Mouse (Mus musculus) adrenal gland, postnatal 14 days (tissue): ENCODE results near the gene Dnah2. TPM values are rescaled to one million over a fixed set of nuclear protein-coding genes. Genes with fewer than 3 reads are reported as not detected.
"Not testable (repeated sequence)": the region's sequence is repeated elsewhere in the genome, so short reads cannot be mapped to it uniquely, and the experiment has no call there.

Experiments used
- DNase-seq: peaks from one replicate; pipeline ENCODE4 v3.0.0; 2021; ENCODE audit warnings: mixed read lengths
- total RNA-seq: library from RNA; stranded (reverse); gene quantifications from 2 replicates; pipeline ENCODE4 v1.2.3, GENCODE M21; 2021

The Dnah2 gene
- total RNA-seq, 1 experiment from 2014 or later = 0.22 TPM

DNA sequence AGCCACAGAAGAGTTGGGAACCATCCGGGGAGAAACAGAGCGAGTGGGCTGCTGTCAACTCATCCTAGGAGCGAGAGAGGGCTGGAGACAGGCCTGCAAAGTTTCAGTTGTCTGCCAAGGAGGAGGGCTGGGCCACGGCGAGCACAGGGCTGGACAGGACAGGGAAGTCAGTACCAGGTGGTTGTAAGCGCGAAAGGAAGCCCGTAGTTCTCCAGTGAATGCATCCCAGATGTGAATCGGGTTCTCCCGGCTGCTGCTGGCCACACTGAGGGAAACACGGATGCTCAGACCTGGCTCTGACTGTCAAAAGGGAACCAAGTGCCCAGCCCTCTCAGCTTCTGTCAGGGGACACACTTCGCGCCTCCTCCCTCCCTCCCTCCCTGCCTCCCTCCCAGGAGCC is 14.5 kb upstream of the Dnah2 start:
- no peak for DNase-seq

DNA sequence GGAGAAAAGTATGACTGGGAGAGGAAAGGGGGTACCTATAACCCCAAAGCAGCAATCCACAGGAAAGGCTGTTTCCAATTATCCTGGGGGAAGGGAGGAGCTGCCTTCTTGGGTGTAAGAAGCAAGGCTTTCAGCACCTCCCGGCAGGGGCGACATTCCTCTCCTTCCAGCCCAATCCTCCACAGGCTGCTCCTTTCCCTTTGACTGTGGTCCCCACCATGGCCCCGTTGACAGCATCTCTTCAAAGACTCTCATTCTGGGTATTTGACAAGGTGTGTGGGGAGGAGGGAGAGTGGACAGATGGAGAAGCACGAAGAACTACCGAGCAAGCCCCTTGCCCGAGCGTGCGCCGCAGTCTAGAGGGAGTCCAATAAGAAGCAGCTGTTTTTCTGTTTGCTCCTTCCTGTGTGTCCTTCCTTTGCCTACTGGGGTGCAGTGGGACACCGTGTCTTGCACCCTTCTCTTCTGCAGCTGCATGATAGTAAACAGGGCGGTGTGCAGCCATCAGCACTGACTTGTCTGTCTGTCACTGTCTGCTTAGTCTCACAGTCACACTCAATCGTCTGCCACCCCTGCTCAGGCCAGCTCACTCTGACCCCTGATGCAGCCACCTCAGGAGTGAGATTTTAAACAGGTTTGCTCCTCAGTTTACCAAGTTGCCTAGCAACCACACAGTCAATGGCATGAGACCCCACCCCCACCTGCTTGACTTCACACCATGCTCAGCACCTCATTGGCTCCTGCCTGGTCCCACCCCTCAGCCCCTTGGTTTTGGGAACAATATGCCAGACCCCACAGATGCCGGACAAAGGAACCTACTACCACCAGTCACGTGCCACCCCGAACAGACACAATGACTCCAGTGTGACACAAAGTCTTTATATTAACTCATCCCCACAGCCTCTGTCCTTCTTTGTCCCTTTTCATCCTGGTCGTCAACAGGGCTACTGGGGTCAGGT is 12.3 kb upstream of the Dnah2 start:
- no peak for DNase-seq

DNA sequence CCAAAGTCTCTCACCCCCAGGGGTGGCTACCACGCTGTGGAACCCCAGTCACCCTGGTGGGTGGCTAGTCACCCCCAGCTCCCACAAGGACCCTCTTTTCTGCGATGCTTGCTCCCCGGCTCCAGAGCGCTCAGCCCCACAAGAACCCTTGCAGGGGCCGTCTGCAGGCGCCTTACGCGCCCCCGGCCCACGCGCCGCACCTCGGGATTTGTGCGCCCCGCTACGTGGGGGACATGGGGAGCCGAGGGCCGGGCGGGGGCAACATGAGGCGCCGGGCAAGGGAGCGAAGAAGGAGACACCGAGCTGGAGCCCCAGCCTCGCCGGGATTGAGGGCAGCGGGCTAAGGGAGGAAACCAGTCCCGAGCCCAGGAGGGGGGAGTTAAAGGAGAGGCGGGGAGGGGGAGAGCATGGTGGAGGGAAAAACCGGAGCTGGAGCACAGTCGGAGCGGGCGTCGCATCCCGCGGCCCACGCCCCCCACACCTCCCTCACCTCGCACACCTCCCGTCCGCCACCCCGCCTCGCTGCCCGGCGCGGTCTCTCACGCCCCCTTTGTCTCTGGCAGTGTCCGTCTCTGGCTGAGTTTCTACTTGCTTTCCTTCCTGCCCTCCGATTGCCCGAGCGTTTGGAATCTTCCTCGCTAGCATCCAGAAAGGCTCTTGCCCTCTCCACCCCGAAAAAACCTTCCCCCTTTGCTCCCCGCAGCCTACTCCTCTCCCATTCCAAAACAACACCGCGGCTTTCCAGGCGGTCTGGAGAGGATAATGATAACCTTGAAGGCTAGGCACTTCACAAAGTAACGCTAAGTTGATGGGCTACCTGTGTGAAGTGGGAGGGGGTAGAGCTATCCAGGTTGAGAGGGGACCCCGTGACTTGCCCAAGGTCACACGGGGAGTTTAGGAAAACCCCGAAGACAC is 11.2 kb upstream of the Dnah2 start, which contains the start of gene Efnb3:
Gene Efnb3, minus strand, starts transcription at position 355 of the 915 bp plus-strand sequence.
- peak; percentile 43 for DNase-seq

DNA sequence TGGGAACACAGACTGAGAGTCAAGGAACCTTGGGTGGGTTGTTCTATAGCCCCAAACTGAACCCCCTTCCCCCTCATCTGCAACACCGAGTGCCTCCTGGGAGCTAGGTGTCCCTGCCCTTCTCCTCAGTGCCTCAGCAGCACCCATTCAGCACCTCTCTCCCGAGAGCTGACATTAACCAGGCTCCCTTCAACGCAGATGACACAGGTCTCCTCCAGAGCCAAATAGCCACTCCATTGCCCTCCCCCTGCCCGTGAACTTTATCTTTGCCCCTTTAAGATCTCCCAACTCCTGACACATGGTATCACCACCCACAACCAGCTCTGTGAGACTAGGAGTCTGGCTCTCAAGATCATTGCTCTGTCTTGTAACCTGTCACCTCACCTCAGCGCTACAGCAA is 10.3 kb upstream of the Dnah2 start:
- DNase-seq = no peak

DNA sequence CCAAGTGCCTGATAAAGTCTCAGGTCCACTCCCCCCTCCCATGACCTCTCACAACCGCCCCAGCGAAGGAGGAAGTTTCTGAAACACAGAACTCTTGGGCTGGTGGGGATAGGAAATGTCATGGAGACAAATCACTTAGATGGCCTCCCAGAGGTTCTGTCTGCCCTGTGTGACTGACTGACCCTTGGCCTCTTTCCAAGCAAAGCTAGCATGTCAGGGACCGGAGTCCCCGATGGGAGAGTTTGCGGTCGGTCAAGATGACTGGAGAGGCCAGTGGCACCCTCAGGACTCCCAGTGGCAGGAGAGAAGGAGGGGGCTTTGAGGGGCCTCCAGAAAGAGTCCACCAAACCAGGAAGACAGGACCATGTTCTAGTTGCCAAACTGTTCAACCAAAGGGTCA is 9.8 kb upstream of the Dnah2 start:
- peak; percentile 33 for DNase-seq

DNA sequence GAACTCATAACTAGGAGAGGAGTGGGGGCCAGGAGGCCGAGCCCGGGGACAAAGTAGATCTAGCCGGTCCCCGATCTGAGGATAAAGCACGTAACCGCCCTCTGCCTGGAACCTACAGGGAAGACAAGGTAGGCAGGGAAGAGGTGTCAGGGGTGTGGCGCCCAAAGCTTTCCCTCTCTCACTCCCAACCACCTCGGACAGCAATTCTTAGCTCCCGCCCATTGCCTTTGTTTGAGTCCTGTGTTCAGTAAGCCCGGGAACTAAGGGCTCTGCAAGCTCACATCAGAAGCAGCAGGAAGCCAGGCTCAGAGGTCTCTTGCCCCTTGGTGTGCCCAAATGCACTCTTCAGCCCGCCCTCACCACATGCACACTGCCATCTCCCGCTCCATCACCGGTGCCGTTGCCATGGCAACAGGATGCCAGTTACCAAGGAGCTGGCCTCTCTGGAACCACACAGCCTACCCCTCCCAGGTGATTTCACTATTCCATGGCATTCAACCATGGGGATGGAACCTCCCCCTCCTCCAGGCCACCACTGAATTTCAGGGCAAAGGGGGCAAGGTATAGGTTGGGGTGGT is 8.6 kb upstream of the Dnah2 start:
- peak; percentile 28 for DNase-seq

DNA sequence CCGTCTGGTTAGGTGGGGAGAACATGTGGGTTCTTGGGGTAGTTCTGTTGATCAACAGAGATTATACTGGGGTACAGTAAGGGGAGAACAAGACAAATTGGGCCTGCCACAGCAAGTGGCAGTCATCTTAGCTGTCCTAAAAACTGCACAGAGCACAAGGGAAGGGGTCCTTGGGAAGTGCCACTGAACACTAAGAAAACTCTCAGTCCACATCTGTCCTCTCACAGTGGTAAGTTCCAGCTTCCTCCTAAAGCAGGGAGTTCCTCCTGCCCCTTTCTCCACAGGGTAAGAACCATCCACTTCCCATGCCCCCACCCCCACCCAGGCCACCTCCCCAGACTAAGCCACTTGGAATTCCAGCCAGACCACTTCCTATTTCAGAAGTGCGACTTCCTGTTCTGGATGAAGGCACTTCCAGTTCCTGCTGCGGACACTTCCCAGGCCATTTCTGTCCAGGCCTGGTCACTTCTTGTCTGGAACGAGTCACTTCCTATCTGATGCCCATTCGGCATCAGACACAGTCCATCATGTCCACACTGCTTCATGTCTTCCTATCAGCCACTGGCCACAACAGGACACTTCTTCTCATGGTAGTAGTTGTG is 5.7 kb upstream of the Dnah2 start:
- DNase-seq = no peak

DNA sequence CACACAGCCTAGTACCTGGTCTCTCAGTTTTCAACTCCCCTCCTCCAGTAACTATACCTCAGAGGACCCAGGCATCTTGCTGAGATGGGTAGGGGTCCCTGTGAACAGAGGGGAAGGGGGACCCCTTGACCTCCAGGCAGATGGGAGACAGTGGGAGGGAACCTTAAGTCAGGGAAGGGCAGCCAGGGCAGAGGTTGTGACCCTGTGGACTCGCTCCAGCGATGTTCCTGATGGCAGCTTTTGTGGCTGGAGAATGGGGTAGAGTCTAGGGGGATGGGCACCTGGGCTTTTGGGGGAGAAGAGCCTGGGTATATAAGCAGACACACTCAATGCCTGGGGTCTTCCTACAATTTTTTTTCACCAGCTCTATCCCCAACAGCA is 4.4 kb upstream of the Dnah2 start:
- DNase-seq = no peak

DNA sequence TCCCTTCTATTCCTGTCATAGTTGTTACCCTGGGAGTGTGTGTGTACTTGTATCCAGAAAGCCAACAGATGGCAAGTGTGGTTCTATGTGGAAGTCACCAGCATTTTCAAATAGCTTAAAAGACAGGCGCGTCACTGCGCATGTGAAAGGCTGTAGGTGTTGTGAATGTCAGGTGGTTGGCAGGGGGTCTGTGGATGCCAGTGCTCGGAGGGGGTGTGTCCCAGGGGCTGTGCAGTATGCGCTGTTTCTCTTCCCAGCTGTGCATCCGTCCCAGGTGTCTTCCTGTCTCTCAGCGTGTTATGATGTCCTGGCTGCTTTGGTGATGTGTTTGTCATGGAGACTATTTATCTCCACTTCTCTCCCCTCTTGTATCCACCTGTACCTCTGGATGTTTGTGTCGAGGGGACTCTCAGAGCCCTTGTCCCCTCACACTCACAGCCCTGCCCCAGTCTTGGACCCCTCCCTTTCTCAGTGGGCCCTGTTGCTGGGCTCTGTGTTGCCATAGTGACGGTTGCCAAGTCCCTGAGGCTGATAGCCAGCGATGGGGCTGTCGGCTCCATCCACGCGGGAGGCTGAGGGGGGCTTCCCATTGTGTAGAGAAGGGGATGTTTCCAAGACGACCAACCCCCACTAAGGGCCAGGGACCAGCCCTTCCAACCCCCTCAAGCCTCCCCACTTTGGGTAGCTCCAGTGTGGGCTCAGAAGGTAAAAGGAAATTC is 3.9 kb upstream of the Dnah2 start:
- DNase-seq = no peak

DNA sequence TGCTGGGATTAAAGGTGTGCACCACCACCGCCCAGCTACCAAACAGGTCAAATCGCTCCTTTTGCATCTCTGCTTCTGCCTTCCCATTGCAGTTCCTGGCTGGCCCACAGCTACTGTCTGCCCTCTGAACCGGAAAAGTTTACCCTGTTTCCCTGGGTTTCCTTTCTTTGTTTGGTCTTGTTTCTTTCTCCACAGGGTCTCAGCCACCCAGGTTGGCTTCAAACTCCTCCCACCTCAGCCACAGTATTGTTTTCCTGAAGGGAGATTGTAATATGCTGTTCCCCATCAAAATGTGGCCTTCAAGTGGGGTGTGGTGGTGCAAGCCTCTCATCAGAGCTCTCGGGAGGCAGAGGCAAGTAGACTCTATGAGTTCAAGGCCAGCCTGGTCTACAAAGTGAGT is 2.4 kb upstream of the Dnah2 start:
- DNase-seq = no peak

DNA sequence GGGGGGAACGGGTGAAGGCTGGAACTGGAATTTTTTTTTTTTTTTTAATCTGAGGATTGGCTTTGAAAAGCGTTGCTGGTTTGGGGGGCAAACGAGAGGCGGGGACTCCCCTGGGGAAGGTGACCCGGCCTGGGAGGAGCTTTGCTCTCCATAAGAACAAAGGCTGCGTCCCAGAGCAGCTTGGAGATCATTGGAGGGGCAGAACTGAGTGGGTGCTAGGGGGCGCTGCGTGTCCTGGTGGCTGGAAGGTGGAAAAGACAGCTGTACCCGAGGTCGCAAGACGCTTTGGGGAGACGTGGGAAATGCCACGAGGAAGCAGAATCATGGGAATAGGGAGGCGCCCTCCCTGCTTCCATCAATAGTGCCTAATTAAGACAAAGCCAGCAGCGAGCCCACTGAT is 1.8 kb downstream of the Dnah2 start:
- DNase-seq = peak; percentile 57

DNA sequence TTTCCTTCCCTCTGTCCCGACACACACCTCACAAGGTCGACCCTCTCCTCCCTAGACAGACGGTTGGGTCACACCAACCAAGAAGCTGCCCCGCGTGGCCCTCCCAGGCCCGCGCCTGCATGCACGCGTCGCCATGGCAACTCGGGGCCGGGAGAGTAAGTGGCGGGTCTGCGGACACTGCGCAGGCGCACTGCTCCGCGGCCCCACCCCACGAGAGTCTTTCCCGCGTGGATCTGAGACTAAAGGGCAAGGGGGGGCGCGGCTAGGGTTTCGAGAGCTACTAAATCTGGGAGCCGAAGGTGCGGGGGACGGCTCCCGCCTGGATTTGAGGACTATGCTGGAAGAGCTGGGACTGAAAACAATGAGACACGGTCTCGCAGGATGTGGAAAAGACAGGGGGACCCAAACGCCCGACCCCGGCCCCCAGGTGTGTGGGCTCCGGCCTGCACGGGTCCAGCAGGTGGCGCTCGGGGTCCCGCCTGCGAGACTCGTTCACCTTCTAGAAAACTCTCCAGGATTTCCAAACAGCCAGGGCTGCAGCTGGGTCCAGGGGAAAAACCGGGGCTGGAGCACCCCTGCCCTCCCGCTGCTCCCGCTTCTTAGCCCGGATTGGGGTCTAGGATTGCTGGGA is 2.4 kb downstream of the Dnah2 start:
- peak; percentile 88 for DNase-seq

DNA sequence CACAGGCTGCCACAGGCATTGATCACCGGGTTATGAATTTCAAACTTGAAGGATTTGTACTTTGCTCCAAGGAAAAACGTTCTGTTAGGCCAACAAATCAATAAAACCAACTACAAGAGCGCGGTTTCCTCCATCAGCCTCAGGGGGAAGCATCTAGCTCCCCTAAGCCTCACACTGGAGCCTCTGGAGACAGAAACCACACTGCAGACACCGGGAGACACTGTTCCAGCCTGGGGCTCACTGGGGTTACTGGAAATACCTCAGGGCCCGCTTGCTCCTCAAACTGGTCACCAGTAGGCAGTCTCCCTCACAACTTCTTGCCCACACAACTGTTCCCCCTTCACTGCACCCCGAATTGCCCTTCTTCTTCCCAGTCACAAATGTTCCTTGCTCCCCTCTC is 3.0 kb downstream of the Dnah2 start:
- DNase-seq = no peak

DNA sequence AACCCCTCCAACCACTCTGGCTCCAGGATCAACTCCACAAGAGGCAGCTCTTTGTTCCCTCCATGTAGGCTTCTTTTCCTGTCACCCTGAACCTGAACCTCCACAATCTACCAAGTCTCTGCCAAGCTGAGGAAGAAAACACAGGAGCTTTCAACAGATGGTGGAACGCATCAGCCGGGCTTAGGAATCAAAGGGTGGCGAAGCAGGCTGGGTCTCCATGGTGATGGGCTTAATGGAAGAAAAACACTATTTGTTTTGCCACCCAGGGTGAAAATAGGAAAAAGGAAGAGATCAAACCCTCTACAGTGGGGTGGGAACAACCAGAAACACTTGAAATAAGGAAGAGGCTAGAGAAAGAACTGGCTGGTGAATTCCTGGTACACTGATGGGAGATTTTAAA is 5.3 kb downstream of the Dnah2 start:
- DNase-seq = no peak

DNA sequence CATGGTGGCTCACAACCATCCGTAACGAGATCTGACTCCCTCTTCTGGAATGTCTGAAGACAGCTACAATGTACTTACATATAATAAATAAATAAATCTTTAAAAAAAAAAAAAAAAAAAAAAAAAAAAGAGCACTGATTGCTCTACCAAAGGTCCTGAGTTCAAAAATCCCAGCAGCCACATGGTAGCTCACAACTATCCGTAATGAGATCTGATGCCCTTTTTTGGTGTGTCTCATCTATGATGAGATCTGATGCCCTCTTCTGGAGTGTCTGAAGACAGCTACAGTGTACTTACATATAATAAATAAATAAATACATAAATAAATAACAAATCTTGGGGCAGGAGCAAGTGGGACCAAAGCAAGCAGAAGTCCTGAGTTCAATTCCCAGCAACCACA is 7.2 kb downstream of the Dnah2 start:
- DNase-seq = not testable (repeated sequence)

DNA sequence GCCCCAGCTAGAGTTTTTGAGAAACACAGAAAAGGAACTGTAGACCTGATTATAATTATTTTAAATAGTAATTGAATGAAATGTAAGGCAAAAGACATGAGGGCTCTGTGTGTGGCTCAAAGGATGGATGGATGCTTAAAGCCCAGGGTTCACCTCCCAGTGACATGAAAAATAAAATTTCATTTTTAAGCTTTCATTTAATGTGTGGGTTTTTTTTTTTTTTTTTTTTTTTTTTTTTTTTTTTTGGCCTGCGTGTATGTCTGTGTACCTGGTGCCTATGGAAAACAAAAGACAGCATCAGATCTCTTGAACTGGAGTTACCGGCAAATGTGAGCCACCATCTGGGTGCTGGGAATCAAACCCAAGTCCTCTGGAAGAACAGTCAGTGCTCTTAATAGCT is 8.2 kb downstream of the Dnah2 start:
- no peak for DNase-seq

DNA sequence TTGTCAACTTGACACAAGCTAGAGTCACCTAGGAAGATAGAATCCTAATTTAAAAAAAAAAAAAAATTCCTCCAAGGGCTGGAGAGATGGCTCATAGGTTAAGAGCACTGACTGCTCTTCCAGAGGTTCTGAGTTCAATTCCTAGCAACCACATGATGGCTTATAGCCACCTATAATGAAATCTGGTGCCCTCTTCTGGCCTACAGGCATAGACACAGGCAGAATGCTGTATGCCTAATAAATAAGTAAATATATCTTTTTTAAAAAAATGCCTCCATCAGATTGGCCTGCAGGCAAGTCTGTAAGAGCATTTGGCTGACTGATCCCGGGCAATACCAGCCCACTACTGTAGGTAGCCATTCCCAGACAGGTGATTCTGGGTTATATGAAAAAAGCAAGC is 13.9 kb downstream of the Dnah2 start:
- no peak for DNase-seq

DNA sequence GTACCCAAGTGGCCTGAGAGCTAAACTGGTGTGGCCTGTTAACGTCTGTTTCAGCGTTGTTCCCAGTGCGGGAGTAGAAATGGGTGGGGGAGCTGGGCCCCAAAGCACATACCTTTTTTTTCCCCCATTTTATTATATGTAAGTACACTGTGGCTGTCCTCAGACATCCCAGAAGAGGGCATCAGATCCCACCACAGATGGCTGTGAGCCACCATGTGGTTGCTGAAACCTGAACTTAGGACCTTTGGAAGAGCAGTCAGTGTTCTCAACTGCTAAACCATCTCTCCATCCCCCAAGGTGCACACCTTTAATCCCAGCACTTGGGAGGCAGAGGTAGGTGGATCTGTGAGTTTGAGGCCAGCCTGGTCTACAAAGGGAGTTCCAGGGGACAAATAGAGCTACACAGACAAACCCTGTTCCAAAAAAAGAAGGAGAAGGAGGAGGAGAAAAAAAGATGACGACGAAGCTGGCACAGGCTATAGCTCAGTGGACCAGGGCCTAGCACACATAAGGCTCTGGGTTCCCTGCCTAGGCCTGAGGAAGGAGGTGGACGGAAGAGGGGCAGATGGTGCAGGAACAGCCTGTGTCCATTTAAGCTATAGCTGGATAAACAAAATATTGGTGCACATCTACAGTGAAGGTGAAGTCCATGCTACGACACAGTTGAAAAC is 16.3 kb downstream of the Dnah2 start:
- no peak for DNase-seq

DNA sequence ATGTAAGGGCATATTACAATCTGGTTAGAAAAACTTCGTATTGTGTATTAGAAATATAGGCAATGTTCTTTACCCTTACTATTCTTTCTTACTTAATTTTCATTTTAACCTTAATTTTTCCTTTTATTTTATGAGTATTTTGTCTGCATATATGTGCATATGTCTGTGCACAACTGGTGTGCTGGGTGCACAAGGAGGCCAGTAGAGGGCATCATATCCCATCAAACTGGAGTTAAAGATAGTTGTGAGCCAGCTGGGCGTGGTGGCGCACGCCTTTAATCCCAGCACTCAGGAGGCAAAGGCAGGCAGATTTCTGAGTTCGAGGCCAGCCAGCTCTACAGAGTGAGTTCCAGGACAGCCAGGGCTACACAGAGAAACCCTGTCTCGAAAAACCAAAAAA is 18.2 kb downstream of the Dnah2 start:
- not testable (repeated sequence) for DNase-seq

DNA sequence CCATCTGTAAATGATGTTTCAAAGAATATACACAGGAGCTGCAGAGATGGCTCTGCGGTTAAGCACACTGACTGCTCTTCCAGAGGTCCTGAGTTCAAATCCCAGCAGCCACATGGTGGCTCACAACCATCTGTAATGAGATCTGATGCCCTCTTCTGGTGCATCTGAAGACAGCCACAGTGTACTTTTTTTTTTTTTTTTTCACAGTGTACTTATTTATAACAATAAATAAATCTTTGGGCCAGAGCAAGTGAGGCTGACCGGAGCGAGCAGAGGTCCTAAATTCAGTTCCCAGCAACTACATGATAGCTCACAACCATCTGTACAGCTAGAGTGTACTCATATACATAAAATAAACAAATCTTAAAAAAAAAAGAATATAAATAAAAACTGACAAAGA is 18.6 kb downstream of the Dnah2 start:
- DNase-seq = not testable (repeated sequence)

DNA sequence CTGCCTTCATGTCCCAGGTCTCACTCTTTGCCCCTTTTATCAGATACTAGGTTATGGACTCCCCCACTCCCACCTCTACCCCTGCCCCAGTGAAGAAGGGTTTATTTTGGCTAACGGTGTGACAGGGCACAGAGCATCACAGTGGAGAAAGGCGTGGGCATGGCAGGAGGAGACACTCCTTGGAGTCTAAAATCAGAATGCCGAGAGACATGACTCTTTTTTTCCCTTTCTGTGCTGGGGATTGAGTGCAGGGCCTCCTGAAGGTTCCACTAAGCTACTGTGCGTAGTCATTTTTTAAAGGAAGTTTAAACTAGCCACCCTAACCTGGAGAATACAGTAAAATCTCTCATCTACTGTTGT is 20.9 kb downstream of the Dnah2 start:
- DNase-seq = no peak
